Mouse (Mus musculus) liver, embryonic 11.5 days (tissue): ENCODE measurements around the gene Tnik. TPM values are rescaled to one million over a fixed set of nuclear protein-coding genes. Genes with fewer than 3 reads are reported as not detected.

ENCODE experiments used
- ATAC-seq: fragments of 200-750 bp; cut with Nextera tagmentation; replicated peaks from 2 replicates; pipeline ENCODE4 v1.8.0; 2017; ENCODE audit warnings: moderate number of reproducible peaks, mild to moderate bottlenecking, moderate TSS enrichment, moderate library complexity; ENCODE audit not compliant: low FRiP score
- DNase-seq: peaks from one replicate; pipeline ENCODE4 v3.0.0-alpha.2; 2017; ENCODE audit warnings: low spot score
- H3K27ac ChIP-seq: fragments of 300-500 bp; sonication (generic); 2 replicates; pipeline ENCODE4 v1.5.1; 2014; ENCODE audit warnings: mild to moderate bottlenecking, low read depth, low read length, control low read depth
- H3K27me3 ChIP-seq: fragments of 300-500 bp; sonication (generic); replicated peaks from 2 replicates; pipeline ENCODE4 v1.6.1; 2014; ENCODE audit warnings: low read length, mixed read lengths; ENCODE audit not compliant: control insufficient read depth, insufficient read depth
- H3K36me3 ChIP-seq: fragments of 300-500 bp; sonication (generic); 2 replicates; pipeline ENCODE4 v1.6.1; 2014; ENCODE audit warnings: mild to moderate bottlenecking, low read length, moderate library complexity, mixed read lengths; ENCODE audit not compliant: control insufficient read depth, insufficient read depth
- H3K4me1 ChIP-seq: fragments of 300-500 bp; sonication (generic); replicated peaks from 2 replicates; pipeline ENCODE4 v1.6.1; 2014; ENCODE audit warnings: low read length, mixed read lengths; ENCODE audit not compliant: control insufficient read depth, insufficient read depth
- H3K4me2 ChIP-seq: fragments of 300-500 bp; sonication (generic); 2 replicates; pipeline ENCODE4 v1.6.1; 2014; ENCODE audit warnings: mild to moderate bottlenecking, control low read depth, moderate library complexity
- H3K4me3 ChIP-seq: fragments of 300-500 bp; sonication (generic); 2 replicates; pipeline ENCODE4 v1.5.1; 2014; ENCODE audit warnings: low read depth, low read length, control low read depth
- H3K9ac ChIP-seq: fragments of 300-500 bp; sonication (generic); 2 replicates; pipeline ENCODE4 v1.6.1; 2014; ENCODE audit warnings: low read depth, low read length, control low read depth
- H3K9me3 ChIP-seq: fragments of 300-500 bp; sonication (generic); 2 replicates; pipeline ENCODE4 v1.6.1; 2016; ENCODE audit warnings: low read length, inconsistent platforms, mixed read lengths; ENCODE audit not compliant: control insufficient read depth
- WGBS: fragments of 180-500 bp; shearing (Covaris S2); extraction: QIAGEN DNeasy Blood & Tissue Kit; methylation state at CpG from one replicate; pipeline ENCODE4 v1.1.7; 2014; 5-methylcytosine and 5-hydroxymethylcytosine counted together
- polyA plus RNA-seq: library from polyadenylated mRNA; unstranded; fragments of >200 nt; fragmentation: Nextera tagmentation; extraction: Ambion mirVana; gene quantifications from 2 replicates; pipeline ENCODE4 v1.2.1, GENCODE M21; 2014

Tnik gene
- polyA plus RNA-seq, 1 experiment from 2014 or later, result 11.8 TPM

DNA sequence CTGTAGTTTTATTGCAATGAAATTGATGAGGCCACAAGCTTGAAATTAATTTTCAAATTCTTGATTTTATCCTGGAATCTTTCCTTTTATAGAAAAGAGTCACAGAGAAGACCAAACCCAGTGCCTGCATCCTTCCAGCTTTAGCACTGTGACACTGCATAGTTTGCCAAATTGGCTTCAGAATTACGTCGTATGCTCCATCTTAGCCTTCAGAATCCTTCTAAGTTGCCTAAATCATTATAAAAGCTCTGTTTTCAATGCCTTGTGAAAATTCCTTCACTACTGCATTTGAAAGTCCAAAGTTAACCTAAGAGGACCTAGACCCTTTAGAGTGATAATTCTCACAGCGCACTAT lies 234.5 kb downstream of the Tnik start:
- Histone ChIP-seq H3K4me3 (no peak overlapping the region), H3K9me3 (no peaks in the 10 kb centered on the region), H3K9ac (no peak overlapping the region), H3K36me3 (no peaks in the 10 kb centered on the region), H3K4me2 (no peak overlapping the region), H3K4me1 (no peaks in the 10 kb centered on the region), H3K27me3 (no peaks in the 10 kb centered on the region), H3K27ac (no peak overlapping the region)
- DNase-seq (no peak), ATAC-seq (no peak)
- 94% methylated on average over 3 of the region's 3 CpGs for WGBS

- 72% methylated on average over 3 of the region's 3 CpGs for WGBS
- ATAC-seq, result no peak
Observed at GRCm38 (mm10) chr3:28502697-28503096, 239.7 kb downstream of the Tnik start.

GRCm38 (mm10) chr3:28509337-28509935 lies 246.4 kb downstream of the Tnik start:
- WGBS, result 89% methylated on average over 6 of the region's 6 CpGs

More at GRCm38 (mm10) chr3:28502697-28503096, 239.7 kb downstream of the Tnik start:
- Histone ChIP-seq H3K9ac (no peak overlapping the region), H3K36me3 (no peaks in the 10 kb centered on the region), H3K4me3 (no peak overlapping the region), H3K27ac (no peak overlapping the region), H3K27me3 (no peaks in the 10 kb centered on the region), H3K4me2 (no peak overlapping the region), H3K9me3 (no peaks in the 10 kb centered on the region), H3K4me1 (no peaks in the 10 kb centered on the region)
- no peak for DNase-seq

GRCm38 (mm10) chr3:28523004-28523482 lies 260.0 kb downstream of the Tnik start:
- H3K27ac ChIP-seq, result no peak overlapping the region
- 62% methylated on average over 6 of the region's 6 CpGs for WGBS
- H3K4me2 ChIP-seq, result no peak overlapping the region
- H3K9me3 ChIP-seq, result no peaks in the 10 kb centered on the region
- ATAC-seq, result no peak
- H3K4me1 ChIP-seq, result no peaks in the 10 kb centered on the region
- H3K4me3 ChIP-seq, result no peak overlapping the region
- H3K36me3 ChIP-seq, result no peaks in the 10 kb centered on the region
- H3K9ac ChIP-seq, result no peak overlapping the region
- no peak for DNase-seq
- no peaks in the 10 kb centered on the region for H3K27me3 ChIP-seq

More at GRCm38 (mm10) chr3:28509337-28509935, 246.4 kb downstream of the Tnik start:
- ATAC-seq, result no peak
- no peaks in the 10 kb centered on the region for H3K4me1 ChIP-seq
- H3K9me3 ChIP-seq, result no peaks in the 10 kb centered on the region
- no peak overlapping the region for H3K27ac ChIP-seq
- no peaks in the 10 kb centered on the region for H3K27me3 ChIP-seq
- no peak for DNase-seq
- no peak overlapping the region for H3K4me2 ChIP-seq
- H3K4me3 ChIP-seq, result no peak overlapping the region
- H3K36me3 ChIP-seq, result no peaks in the 10 kb centered on the region
- H3K9ac ChIP-seq, result no peak overlapping the region

DNA sequence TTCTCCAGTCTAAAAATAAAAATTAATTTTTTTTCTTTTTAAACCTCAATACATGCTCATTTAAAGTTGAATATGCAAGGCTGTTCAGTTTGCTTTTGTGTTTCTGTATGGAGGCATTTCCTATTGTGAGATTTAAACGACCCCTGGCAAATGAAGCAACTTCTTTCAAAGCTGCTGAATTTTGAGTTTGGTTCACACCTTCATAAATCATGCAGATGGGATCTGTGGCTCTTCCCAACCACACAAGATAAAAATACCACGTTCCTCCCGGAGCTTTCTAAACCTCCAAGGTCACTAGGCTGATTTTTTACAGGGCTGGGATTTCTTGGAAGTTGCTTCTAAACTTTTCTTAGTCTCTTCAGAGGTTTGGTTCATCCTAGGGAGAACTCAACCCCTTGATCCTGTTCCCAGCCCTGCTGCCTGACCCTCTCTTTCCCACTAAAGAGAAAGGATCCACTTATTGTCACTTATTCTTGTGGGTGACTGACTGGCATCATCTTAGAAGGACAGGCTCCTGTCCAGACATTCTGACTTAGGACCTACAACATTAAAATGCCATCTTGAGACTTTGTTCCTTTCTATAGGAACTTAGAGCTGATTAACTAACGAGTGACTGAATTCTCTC lies 260.6 kb downstream of the Tnik start:
- H3K9me3 ChIP-seq, result no peaks in the 10 kb centered on the region
- WGBS, result 50% methylated on average over 4 of the region's 4 CpGs
- H3K27me3 ChIP-seq, result no peaks in the 10 kb centered on the region
- H3K9ac ChIP-seq, result no peak overlapping the region
- no peak overlapping the region for H3K4me3 ChIP-seq
- no peak overlapping the region for H3K4me2 ChIP-seq
- no peak for DNase-seq
- ATAC-seq, result no peak
- H3K4me1 ChIP-seq, result no peaks in the 10 kb centered on the region
- no peak overlapping the region for H3K27ac ChIP-seq
- no peaks in the 10 kb centered on the region for H3K36me3 ChIP-seq

GRCm38 (mm10) chr3:28524562-28524961 lies 261.5 kb downstream of the Tnik start:
- Histone ChIP-seq H3K9me3 (no peaks in the 10 kb centered on the region), H3K4me3 (no peak overlapping the region), H3K27ac (no peak overlapping the region), H3K4me2 (no peak overlapping the region), H3K27me3 (no peaks in the 10 kb centered on the region), H3K9ac (no peak overlapping the region), H3K4me1 (no peaks in the 10 kb centered on the region), H3K36me3 (no peaks in the 10 kb centered on the region)
- DNase-seq, result no peak
- ATAC-seq, result no peak
- WGBS, result 86% methylated on average over 3 of the region's 3 CpGs

GRCm38 (mm10) chr3:28526671-28527070 lies 263.7 kb downstream of the Tnik start:
- H3K4me3 ChIP-seq, result no peak overlapping the region
- H3K27ac ChIP-seq, result no peak overlapping the region
- no peaks in the 10 kb centered on the region for H3K4me1 ChIP-seq
- H3K9ac ChIP-seq, result no peak overlapping the region
- 67% methylated on average over 2 of the region's 2 CpGs for WGBS
- no peaks in the 10 kb centered on the region for H3K9me3 ChIP-seq
- ATAC-seq (no peak), DNase-seq (no peak)
- no peak overlapping the region for H3K4me2 ChIP-seq
- H3K27me3 ChIP-seq, result no peaks in the 10 kb centered on the region
- no peaks in the 10 kb centered on the region for H3K36me3 ChIP-seq

GRCm38 (mm10) chr3:28527231-28527630 lies 264.2 kb downstream of the Tnik start:
- ATAC-seq (no peak), DNase-seq (no peak)
- no peak overlapping the region for H3K27ac ChIP-seq
- H3K4me2 ChIP-seq, result no peak overlapping the region
- no peak overlapping the region for H3K9ac ChIP-seq
- WGBS, result 96% methylated on average over 4 of the region's 4 CpGs
- no peaks in the 10 kb centered on the region for H3K36me3 ChIP-seq
- no peaks in the 10 kb centered on the region for H3K4me1 ChIP-seq
- no peaks in the 10 kb centered on the region for H3K9me3 ChIP-seq
- H3K27me3 ChIP-seq, result no peaks in the 10 kb centered on the region
- no peak overlapping the region for H3K4me3 ChIP-seq

DNA sequence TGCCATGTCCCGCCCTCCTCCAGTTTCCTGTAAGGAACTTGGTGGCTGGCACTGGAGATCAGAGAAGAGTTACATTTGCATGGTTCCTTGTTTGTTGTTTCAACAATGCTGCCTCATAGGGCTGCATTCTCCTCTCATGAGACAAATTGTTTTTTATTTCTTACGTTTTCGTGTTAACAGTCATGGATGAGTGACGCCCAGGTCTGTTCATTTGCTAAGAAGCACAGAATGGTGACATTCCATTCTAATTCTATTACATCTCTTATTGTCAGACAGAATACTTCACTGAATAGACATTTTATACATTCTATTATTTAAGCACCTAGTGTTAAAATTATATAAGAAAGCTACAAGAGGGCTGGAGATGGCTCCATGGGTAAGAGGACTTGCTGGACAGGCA lies 266.5 kb downstream of the Tnik start:
- WGBS, result 82% methylated on average over 4 of the region's 4 CpGs
- no peak overlapping the region for H3K27ac ChIP-seq
- no peak for ATAC-seq
- DNase-seq, result no peak
- no peaks in the 10 kb centered on the region for H3K36me3 ChIP-seq
- no peak overlapping the region for H3K4me2 ChIP-seq
- no peaks in the 10 kb centered on the region for H3K9me3 ChIP-seq
- H3K4me1 ChIP-seq, result no peaks in the 10 kb centered on the region
- no peaks in the 10 kb centered on the region for H3K27me3 ChIP-seq
- no peak overlapping the region for H3K4me3 ChIP-seq
- no peak overlapping the region for H3K9ac ChIP-seq
